In the genomic region with DNA sequence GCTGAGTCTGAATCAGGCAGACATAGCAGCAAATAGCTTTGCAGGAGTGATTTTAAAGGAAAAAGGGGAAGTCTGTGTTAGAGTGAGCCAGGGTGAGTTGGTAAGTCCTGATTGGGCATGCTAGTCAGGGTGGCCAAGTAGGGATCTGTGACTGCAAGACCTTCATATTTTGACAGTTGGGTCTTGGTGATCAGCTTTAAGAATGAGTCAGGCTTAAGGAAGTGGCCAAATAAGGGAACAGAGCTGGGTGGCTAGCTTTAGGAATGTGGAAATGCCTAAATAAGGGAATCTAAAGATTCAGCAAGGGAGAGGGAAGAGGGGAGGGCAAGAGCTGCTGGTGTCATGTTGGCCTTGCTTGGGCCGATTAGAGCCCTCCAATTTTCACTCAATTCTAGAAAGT, we compare ENCODE assay signal across 18 mouse cellular contexts. TPM values are rescaled to one million over a fixed set of nuclear protein-coding genes. Genes with fewer than 3 reads are reported as not detected.
DNase-seq lines count a peak whose midpoint lies in the region; ATAC-seq and TF ChIP-seq lines count a peak whose summit lies in the region.
"Had no signal": no experiment of that assay in that cellular context is flagged by ENCODE, and none has a peak within 500 bp of the region (broad histone marks: within the 10 kb centered on the region; RNA-seq: fewer than 3 reads in every experiment).

No protein-coding gene starts in this region.

- TF ChIP-seq CTCF in embryonic fibroblast, embryonic 13.5 days (IDR thresholded peaks at IDR 0.05; ENCODE audit: borderline replicate concordance, insufficient read depth, low read length) = no peak

- no peak for TF ChIP-seq POLR2A in embryonic fibroblast, embryonic 13.5 days (IDR thresholded peaks at IDR 0.05; ENCODE audit: low read depth, low read length)

- H3K4me2 ChIP-seq in lung, embryonic 15.5 days = no peak overlapping the region
- H3K4me2 ChIP-seq: embryonic facial prominence, embryonic 12.5 days; liver, embryonic 15.5 days; midbrain, embryonic 13.5 days; neural tube, embryonic 12.5 days had no signal

- intact Hi-C loops in heart, postnatal 25 days (cut with DNase I) = loop anchor here (5.0 kb wide), 1 partner anchor 34 kb away; no protein-coding TSS in a partner anchor
- intact Hi-C loops in left cerebral cortex, postnatal 36 days (cut with DNase I) = no loop called here

- peak; percentile 27; the same call in 1 of the 2 replicates for ATAC-seq in lung, embryonic 15.5 days (ENCODE audit: borderline replicate concordance, extremely low read depth, low FRiP score, low TSS enrichment)
- ATAC-seq: activated CD4-positive, CD25-positive, alpha-beta regulatory T cell, adult 4 months; midbrain, embryonic 13.5 days had no signal

- H3K27ac ChIP-seq in lung, embryonic 15.5 days = no peak overlapping the region
- peak overlapping the region; percentile 73 for H3K27ac ChIP-seq in embryonic fibroblast, embryonic 13.5 days (ENCODE audit: insufficient read depth, low read length)
- H3K27ac ChIP-seq: embryonic facial prominence, embryonic 12.5 days; liver, embryonic 15.5 days; midbrain, embryonic 13.5 days; neural tube, embryonic 12.5 days had no signal

- H3K9ac ChIP-seq in lung, embryonic 15.5 days = no peak overlapping the region
- H3K9ac ChIP-seq: embryonic facial prominence, embryonic 12.5 days; liver, embryonic 15.5 days; midbrain, embryonic 13.5 days; neural tube, embryonic 12.5 days had no signal

- peak; percentile 94 for DNase-seq in heart, adult 11 months
- no peak for DNase-seq in heart, postnatal 25 days (ENCODE audit: low spot score)
- DNase-seq in lung, postnatal 14 days = no peak
- peak; percentile 33 for DNase-seq in splenic B cell, adult 2 months (ENCODE audit: low read depth, low spot score)
- no peak for DNase-seq in left cerebral cortex, postnatal 36 days (ENCODE audit: low spot score in 2 of 2)
- no peak for DNase-seq in spleen, postnatal 4 days (ENCODE audit: low spot score in 2 of 2)
- DNase-seq: B cell, adult 2 months; cerebellum, adult 9-11 months; heart, postnatal 4 days; kidney, postnatal 14 days; retina, postnatal 1 day had no signal

- no peak overlapping the region for H3K4me3 ChIP-seq in lung, embryonic 15.5 days
- H3K4me3 ChIP-seq in embryonic fibroblast, embryonic 13.5 days (ENCODE audit: insufficient read depth, low read length) = no peak overlapping the region
- H3K4me3 ChIP-seq: embryonic facial prominence, embryonic 12.5 days; liver, embryonic 15.5 days; midbrain, embryonic 13.5 days; neural tube, embryonic 12.5 days had no signal

- no peaks in the 10 kb centered on the region for H3K4me1 ChIP-seq in lung, embryonic 15.5 days
- H3K4me1 ChIP-seq in embryonic fibroblast, embryonic 13.5 days (ENCODE audit: control insufficient read depth, insufficient read depth, low read length) = peaks cover 4% of the 10 kb centered on the region; the same call in 1 of the 2 replicates
- H3K4me1 ChIP-seq: liver, embryonic 15.5 days; midbrain, embryonic 13.5 days; neural tube, embryonic 12.5 days had no signal

- H3K9me3 ChIP-seq in lung, embryonic 15.5 days = no peaks in the 10 kb centered on the region
- H3K9me3 ChIP-seq: embryonic facial prominence, embryonic 12.5 days; liver, embryonic 15.5 days; midbrain, embryonic 13.5 days; neural tube, embryonic 12.5 days had no signal

- no peaks in the 10 kb centered on the region for H3K36me3 ChIP-seq in lung, embryonic 15.5 days
- no peaks in the 10 kb centered on the region for H3K36me3 ChIP-seq in splenic B cell, adult 2 months (ENCODE audit: control insufficient read depth, insufficient read depth, low read length, poor library complexity, severe bottlenecking)
- H3K36me3 ChIP-seq: embryonic facial prominence, embryonic 12.5 days; liver, embryonic 15.5 days; midbrain, embryonic 13.5 days; neural tube, embryonic 12.5 days had no signal

- H3K27me3 ChIP-seq in lung, embryonic 15.5 days = no peaks in the 10 kb centered on the region
- no peaks in the 10 kb centered on the region for H3K27me3 ChIP-seq in splenic B cell, adult 2 months (ENCODE audit: control insufficient read depth, insufficient read depth, low read length, poor library complexity, severe bottlenecking)
- H3K27me3 ChIP-seq: embryonic facial prominence, embryonic 12.5 days; liver, embryonic 15.5 days; midbrain, embryonic 13.5 days; neural tube, embryonic 12.5 days had no signal

- 37% methylated on average over 1 of the region's 1 CpGs for WGBS in lung, embryonic 15.5 days

RNA-seq across cellular contexts. Expression of a gene that starts 47.0 kb away (rescaled TPM):
- 1 to 10 TPM; 4.4 to 4.5 TPM for total RNA-seq in heart, postnatal 25 days (2021)
- 5.4 and 5.7 TPM in 2 replicates for polyA plus RNA-seq in lung, embryonic 15.5 days (2015; fragmentation: Nextera tagmentation; extraction: Ambion mirVana)
- 11.5 and 12.9 TPM in 2 replicates for polyA plus RNA-seq in embryonic fibroblast, embryonic 13.5 days (2011; ENCODE audit: insufficient read length, low read depth, missing spikeins)
- total RNA-seq in left cerebral cortex, postnatal 36 days (2021) = 1 to 10 TPM; 7.8 to 8.3 TPM

RNA-seq across cellular contexts. Expression of a gene that starts 51.8 kb away (rescaled TPM):
- 1 to 10 TPM; 1.3 TPM for total RNA-seq in heart, postnatal 25 days (2021)
- 0.31 and 0.51 TPM in 2 replicates for polyA plus RNA-seq in lung, embryonic 15.5 days (2015; fragmentation: Nextera tagmentation; extraction: Ambion mirVana)
- polyA plus RNA-seq in embryonic fibroblast, embryonic 13.5 days (2011; ENCODE audit: insufficient read length, low read depth, missing spikeins) = 0.63 and 2.5 TPM in 2 replicates
- total RNA-seq in left cerebral cortex, postnatal 36 days (2021) = under 1 TPM; 0.49 to 0.82 TPM

RNA-seq across cellular contexts. Expression of a gene that starts 58.2 kb away (rescaled TPM):
- under 1 TPM; 0.25 to 0.55 TPM for total RNA-seq in heart, postnatal 25 days (2021)
- 21.7 and 22.5 TPM in 2 replicates for polyA plus RNA-seq in lung, embryonic 15.5 days (2015; fragmentation: Nextera tagmentation; extraction: Ambion mirVana)
- 5.4 and 6.4 TPM in 2 replicates for polyA plus RNA-seq in embryonic fibroblast, embryonic 13.5 days (2011; ENCODE audit: insufficient read length, low read depth, missing spikeins)
- 10 to 100 TPM in 1 of 2 experiments, 1 to 10 TPM in 1; 8.4 to 11.2 TPM for total RNA-seq in left cerebral cortex, postnatal 36 days (2021)
- polyA plus RNA-seq: activated CD4-positive, CD25-positive, alpha-beta regulatory T cell, adult 4 months had no signal

Comparison
In these comparisons a context has a peak if more than half of its experiments do, and no peak if none do; other contexts are left out.
1. DNase-seq: peak in heart, adult 11 months (single experiment) and splenic B cell, adult 2 months (single experiment); none in heart, postnatal 25 days (single experiment), lung, postnatal 14 days (single experiment), left cerebral cortex, postnatal 36 days (0 of 2) and spleen, postnatal 4 days (0 of 2).
2. RNA of a gene that starts 58.2 kb away (total RNA-seq): 8.4 to 11.2 TPM in left cerebral cortex, postnatal 36 days; 0.25 to 0.55 TPM in heart, postnatal 25 days; every median in the first group is over 4 times any median in the second.